Mouse (Mus musculus) heart, adult 11 months (tissue): Measurements from ENCODE around the gene P4htm.
A peak's percentile ranks its signal among the peaks of the same experiment; 100 is the strongest.
"Not testable (repeated sequence)": the region's sequence is repeated elsewhere in the genome, so short reads cannot be mapped to it uniquely, and the experiment has no call there.

Experiments
- DNase-seq: peaks from one replicate; pipeline ENCODE4 v3.0.0; 2022

The P4htm gene

GRCm38 (mm10) chr9:108596998-108597764 lies at the start of gene P4htm:
Gene P4htm (minus strand): TSS chr9:108597667.
- DNase-seq = peak; percentile 98

DNA sequence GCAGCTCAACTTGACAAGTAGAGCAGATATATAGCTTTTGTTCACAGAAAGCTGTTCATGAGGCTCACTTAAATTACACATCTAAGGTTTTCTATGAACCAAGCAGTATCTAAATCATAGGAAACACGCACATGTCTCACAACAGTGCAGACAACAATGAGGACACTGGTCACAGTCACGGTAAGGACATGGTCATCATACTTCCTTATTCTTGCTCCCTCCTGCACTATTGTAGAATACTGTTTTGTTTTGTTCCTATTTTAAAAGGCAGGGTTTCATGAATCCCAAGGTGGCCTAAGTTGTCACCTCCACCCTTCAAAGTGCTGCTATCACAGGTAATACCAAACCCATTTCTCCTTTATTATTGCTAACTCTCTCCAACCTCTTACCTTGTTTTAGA lies 42.4 kb upstream of the P4htm start:
- no peak for DNase-seq

DNA sequence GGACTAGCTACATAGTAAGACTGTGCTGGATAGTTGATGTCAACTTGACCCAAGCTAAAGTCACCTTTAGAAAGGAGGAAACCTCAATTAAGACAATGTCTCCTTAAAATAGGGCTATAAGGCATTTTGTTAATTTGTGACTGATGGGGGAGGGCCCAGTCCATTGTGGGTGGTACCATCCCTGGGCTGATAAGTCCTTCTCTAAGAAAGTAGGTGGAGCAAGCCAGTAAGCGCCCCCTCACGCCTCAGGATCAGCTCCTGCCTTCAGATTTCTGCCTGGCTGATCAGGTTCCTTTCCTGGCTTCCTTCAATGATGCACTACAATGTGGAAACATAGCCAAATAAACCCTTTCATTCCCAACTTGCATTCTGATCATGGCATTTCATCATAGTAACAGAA lies 37.9 kb upstream of the P4htm start:
- DNase-seq = no peak

DNA sequence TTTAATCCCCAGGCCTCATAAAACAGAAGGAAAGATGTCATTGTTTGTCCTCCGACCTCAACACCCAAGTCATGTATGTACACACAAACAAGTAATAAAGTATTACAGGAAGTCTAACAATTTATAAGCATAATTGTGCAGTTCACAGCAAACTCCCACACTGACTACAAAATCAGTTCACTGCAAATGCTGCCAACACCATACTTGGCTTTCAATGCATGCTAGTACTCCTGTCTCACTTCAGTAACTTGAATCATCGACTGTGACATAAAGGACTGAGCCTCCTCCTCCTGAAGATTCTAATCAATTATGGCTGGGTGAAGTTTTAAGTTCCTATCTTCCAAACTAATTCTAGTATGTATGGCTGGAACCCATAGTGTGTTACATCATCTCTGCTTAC lies 36.4 kb upstream of the P4htm start:
- DNase-seq = no peak

DNA sequence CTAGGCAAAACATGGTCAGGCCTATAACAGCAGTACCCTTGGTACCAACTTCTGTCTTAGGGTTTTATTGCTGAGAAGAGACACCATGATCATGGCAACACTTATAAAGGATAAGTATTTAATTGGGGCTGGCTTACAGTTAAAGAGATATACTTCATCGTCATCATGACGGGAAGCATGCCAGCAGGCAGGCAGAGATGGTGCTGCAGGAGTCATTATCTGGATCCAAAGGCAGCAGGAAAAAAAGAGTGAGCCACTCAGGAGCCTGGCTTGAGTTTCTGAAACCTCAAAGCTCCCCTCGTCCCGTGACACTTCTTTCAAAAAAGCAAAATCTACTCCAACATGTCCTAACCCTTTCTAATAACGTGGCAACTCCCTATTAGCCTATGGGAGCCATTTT lies 34.9 kb upstream of the P4htm start:
- DNase-seq = no peak

GRCm38 (mm10) chr9:108631631-108632256 lies 34.3 kb upstream of the P4htm start:
- no peak for DNase-seq

DNA sequence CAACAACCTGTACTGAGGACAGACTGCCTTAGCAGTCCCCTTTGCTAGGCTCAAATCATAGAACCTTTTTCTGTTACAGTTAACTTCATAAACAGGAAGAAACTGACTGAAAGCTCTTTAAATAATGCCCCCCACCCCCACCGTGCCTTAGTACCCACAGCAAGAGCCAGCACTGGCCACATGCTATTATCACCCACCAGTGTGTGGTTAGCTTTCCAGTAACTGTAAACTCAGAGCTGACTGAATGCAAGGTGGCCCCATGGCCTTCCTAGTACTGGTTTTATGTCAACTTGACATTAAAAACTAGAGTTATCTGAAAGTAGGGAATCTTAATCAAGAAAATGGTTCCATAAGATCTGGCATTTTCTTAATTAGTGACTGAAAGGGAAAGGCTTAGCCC lies 33.2 kb upstream of the P4htm start:
- no peak for DNase-seq

- no peak for DNase-seq
Observed at GRCm38 (mm10) chr9:108628141-108628540, 30.7 kb upstream of the P4htm start.

DNA sequence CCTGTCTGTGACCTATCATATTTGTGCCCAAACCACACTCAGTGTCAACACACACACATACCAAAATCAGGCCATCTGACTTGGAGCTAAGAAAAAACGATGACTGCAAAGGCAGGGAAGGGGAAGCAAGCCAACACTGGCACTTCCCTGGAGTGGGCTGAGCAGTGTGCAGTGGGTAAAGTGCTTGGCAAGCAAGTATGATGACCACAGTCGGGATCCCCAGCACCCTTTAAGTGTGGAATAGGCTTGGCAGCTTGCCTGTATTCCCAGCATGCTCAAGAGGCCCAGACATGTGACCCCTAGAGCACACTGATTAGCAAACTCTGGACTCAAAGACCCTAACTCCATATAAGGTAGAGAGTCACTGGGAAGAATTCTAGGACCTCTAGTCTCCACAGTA lies 29.0 kb upstream of the P4htm start:
- peak; percentile 97 for DNase-seq

GRCm38 (mm10) chr9:108617301-108617700 lies 19.8 kb upstream of the P4htm start:
- no peak for DNase-seq

DNA sequence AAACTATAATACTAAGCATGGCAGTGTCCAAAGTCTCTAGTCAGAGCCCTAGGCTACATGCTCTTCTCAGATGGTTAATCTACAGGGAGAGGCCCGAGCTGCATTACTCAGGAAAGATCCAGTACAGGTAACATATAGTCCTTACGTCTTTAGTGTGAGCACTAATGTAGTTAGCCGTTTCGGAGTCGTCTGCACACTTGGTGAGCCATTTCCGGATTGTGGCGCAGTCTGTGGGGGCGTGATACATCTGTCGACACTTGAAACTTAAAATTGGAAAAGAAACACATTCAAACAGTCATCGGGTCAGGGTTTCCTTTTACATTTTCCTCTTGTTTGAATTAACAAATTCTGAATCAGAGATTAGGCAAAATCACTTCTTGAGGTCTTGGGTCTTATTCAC lies 14.0 kb upstream of the P4htm start:
- DNase-seq = peak; percentile 85

GRCm38 (mm10) chr9:108608889-108609288 lies 11.4 kb upstream of the P4htm start:
- DNase-seq = no peak

GRCm38 (mm10) chr9:108607929-108608328 lies 10.5 kb upstream of the P4htm start:
- DNase-seq = not testable (repeated sequence)

- DNase-seq = no peak
Observed at GRCm38 (mm10) chr9:108601986-108602385, 4.5 kb upstream of the P4htm start.

DNA sequence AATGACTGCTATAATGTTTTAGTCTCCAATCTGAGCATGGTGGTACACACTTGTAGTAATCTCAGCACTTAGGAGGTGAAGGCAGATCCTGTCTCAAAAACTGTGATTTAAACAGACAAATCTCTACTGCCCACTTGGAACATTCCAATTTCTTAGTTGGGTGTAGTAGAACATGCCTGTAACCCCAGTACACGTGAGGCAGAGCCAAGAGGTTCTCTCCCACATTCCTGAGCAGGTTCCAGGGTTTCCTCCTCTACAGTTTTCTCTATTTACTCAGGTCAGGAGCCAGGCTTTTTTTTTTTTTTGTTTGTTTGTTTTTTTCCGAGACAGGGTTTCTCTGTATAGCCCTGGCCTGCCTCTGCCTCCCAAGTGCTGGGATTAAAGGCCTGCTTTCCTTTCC lies 2.5 kb upstream of the P4htm start:
- no peak for DNase-seq

- no peak for DNase-seq
Observed at GRCm38 (mm10) chr9:108599021-108599566, 1.6 kb upstream of the P4htm start.

DNA sequence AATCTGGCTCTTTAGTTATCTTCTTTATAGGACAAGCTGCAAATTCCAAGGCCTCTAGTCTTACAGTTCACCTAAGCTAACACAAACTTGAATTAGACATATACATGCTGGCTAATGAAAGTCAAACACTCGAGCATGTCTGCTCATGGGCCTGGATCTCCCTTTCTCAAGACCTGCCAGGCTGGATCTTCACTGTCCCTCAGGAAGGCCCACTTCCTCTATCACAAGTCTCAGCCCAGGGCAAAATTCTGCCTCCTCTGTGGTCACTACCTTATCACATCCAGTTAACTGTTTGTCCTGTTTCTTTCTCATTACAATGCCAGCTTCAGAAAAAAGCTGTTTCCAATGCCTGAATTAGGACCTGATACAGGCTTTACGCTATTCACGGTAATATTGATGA lies 3.1 kb downstream of the P4htm start:
- DNase-seq = no peak

GRCm38 (mm10) chr9:108591462-108591861 lies 6.0 kb downstream of the P4htm start:
- peak; percentile 83 for DNase-seq

DNA sequence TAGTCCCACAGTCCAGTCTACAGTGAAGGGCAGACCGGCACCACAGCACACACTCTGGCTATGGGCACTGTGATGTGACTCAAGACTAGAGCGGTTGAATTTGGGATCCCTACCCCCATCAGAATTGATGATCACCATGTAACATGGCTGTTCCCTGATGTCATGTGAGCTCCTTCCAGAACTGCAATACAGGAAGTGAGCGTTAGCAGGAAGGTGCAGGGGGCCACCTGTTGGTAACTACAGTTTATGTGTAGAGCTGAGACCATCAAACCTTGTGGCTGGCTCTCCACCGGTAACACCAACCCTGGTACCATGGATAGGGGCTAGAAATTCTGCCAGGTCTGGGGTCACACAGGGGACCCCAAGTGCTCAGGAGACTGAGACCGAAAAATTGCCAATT lies 8.2 kb downstream of the P4htm start:
- DNase-seq = no peak

- peak; percentile 99 for DNase-seq
Observed at GRCm38 (mm10) chr9:108587571-108588180, 9.8 kb downstream of the P4htm start.

GRCm38 (mm10) chr9:108579344-108579690 lies 18.1 kb downstream of the P4htm start:
- DNase-seq = no peak

DNA sequence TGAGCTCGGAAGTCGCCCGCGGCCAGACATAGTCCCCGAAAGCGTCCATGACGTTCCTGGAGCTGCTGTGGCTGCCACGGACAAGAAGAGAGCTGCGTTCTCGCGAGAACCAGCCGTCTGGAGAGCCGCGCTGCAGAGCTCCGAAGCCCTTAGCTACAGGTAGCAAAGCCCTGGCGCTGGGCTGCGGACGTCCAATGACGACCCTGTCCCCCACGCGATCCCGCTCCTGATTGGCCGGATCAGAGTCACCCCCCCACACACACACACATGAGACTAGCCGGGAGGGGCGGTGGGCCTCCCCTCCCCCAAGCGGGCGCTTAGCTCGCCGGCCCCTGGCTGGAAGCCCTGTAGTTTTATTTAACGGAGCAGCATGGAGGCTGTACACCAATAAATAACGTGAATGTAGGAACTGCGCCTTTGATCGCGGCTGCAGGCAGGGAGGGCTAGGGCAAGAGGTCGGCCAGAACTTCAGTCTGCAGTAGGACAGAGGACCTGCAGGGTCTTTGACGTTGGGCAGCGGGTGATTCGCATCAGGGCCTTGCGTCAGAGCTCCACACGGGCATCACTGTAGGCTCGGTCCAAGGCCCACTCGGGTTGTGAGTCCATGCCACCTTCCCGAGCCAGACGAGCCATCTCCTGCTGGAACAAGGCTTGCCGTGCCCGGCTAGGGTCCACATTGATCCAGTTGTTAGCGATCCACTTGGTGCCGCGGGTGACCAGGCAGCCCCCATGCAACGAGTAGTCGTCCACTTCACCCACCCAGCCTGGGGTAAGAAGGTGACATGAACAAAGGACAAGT lies 18.7 kb downstream of the P4htm start, which contains the start of gene Wdr6:
Gene Wdr6 (minus strand): TSS at position 195 of the 799 bp plus-strand sequence.
- peak; percentile 100 for DNase-seq

DNA sequence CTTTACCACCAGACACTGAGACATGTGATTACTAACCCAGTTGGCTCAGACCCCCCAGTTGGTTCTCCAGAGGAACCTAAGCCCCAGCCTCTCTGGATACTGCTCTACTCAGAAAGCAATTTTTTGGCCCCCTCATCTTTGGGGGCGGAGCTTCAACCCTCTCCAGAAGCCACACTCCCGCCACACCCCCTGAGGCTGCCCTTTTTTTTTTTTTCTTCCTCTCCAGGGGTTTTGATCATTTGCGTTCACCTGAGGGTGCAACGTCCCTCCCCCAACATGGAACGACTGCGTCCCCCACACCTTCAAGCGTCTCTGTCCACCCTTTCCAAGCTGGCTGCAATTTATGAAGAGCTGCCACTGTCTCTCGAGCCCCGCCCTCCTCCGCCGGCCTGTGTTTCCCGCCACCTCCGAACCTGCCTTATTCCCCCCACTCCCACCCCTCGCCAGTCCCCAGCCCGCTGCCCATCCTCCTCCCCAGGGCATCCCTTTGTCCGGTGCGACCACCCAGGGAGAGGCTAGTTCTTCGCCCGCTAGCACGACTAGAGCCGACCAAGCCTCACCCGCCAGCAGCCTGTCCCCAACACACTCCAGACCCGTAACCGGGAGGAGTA lies 19.4 kb downstream of the P4htm start:
- peak; percentile 96 for DNase-seq
